Mouse (Mus musculus) forebrain, embryonic 11.5 days (tissue): ENCODE results near the gene Nck2. TPM values are rescaled to one million over a fixed set of nuclear protein-coding genes. Genes with fewer than 3 reads are reported as not detected.
"Not testable (repeated sequence)": the region's sequence is repeated elsewhere in the genome, so short reads cannot be mapped to it uniquely, and the experiment has no call there.

Experiments used
- ATAC-seq: fragments of 200-750 bp; cut with Nextera tagmentation; replicated peaks from 2 replicates; pipeline ENCODE4 v1.8.0; 2017; ENCODE audit warnings: moderate TSS enrichment; ENCODE audit not compliant: low FRiP score
- DNase-seq: peaks from one replicate; pipeline ENCODE4 v3.0.0-alpha.2; 2017; ENCODE audit warnings: low spot score
- H3K27ac ChIP-seq: fragments of 300-500 bp; sonication (generic); 2 replicates; pipeline ENCODE4 v1.5.1; 2014; ENCODE audit warnings: low read depth, low read length
- H3K27me3 ChIP-seq: fragments of 300-500 bp; sonication (generic); 2 replicates; pipeline ENCODE4 v1.6.1; 2014; ENCODE audit warnings: mild to moderate bottlenecking, low read length, mixed read lengths; ENCODE audit not compliant: control insufficient read depth, insufficient read depth
- H3K36me3 ChIP-seq: fragments of 300-500 bp; sonication (generic); 2 replicates; pipeline ENCODE4 v1.6.1; 2014; ENCODE audit warnings: mild to moderate bottlenecking, low read length, moderate library complexity, mixed read lengths; ENCODE audit not compliant: control insufficient read depth, insufficient read depth
- H3K4me1 ChIP-seq: fragments of 300-500 bp; sonication (generic); replicated peaks from 2 replicates; pipeline ENCODE4 v1.6.1; 2014; ENCODE audit warnings: low read length, mixed read lengths; ENCODE audit not compliant: control insufficient read depth, insufficient read depth
- H3K4me2 ChIP-seq: fragments of 300-500 bp; sonication (generic); 2 replicates; pipeline ENCODE4 v1.6.1; 2014; ENCODE audit warnings: low read depth, mild to moderate bottlenecking, low read length, moderate library complexity, mixed read lengths; ENCODE audit not compliant: severe bottlenecking
- H3K4me3 ChIP-seq: fragments of 300-500 bp; sonication (generic); 2 replicates; pipeline ENCODE4 v1.5.1; 2014; ENCODE audit warnings: low read depth, low read length
- H3K9ac ChIP-seq: fragments of 300-500 bp; sonication (generic); 2 replicates; pipeline ENCODE4 v1.6.1; 2014; ENCODE audit warnings: low read length
- H3K9me3 ChIP-seq: fragments of 300-500 bp; sonication (generic); 2 replicates; pipeline ENCODE4 v1.6.1; 2016; ENCODE audit warnings: low read length, mixed read lengths; ENCODE audit not compliant: control insufficient read depth
- WGBS: fragments of 180-500 bp; shearing (Covaris S2); extraction: QIAGEN DNeasy Blood & Tissue Kit; methylation state at CpG from one replicate; pipeline ENCODE4 v1.1.7; 2014; 5-methylcytosine and 5-hydroxymethylcytosine counted together
- polyA plus RNA-seq: library from polyadenylated mRNA; unstranded; fragments of >200 nt; fragmentation: Nextera tagmentation; extraction: Ambion mirVana; gene quantifications from 2 replicates; pipeline ENCODE4 v1.2.1, GENCODE M21; 2014

Nck2 gene
- polyA plus RNA-seq, 1 experiment from 2014 or later, result 37.8 TPM

GRCm38 (mm10) chr1:43521950-43522349 is 77.6 kb downstream of the Nck2 start:
- ATAC-seq (no peak), DNase-seq (no peak)
- Histone ChIP-seq H3K9me3 (no peaks in the 10 kb centered on the region), H3K27ac (no peak overlapping the region), H3K36me3 (no peaks in the 10 kb centered on the region), H3K4me1 (no peaks in the 10 kb centered on the region), H3K4me3 (no peak overlapping the region), H3K9ac (no peak overlapping the region), H3K27me3 (no peaks in the 10 kb centered on the region), H3K4me2 (no peak overlapping the region)
- 92% methylated on average over 4 of the region's 4 CpGs for WGBS

DNA sequence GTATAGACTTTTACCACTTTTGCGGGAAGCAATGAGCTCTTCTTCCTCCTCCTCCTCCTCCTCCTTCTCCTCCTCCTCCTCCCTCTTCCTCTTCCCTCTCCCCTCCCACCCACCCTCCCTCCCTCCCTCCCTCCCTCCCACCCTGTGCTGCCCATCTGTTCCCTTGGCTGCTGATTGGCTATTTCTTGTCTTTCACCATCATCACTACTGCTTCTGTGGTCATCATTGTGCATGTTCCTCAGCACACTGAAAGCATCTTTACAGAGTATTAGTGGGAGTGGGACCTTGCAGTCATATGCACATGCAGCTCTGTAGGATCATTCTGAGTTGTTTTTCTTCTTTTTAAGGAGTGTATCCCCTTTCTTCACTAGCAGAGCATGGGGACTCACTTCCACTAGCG is 78.6 kb downstream of the Nck2 start:
- Histone ChIP-seq H3K27ac (no peak overlapping the region), H3K9me3 (no peaks in the 10 kb centered on the region), H3K27me3 (no peaks in the 10 kb centered on the region), H3K4me2 (no peak overlapping the region), H3K9ac (no peak overlapping the region), H3K36me3 (no peaks in the 10 kb centered on the region), H3K4me3 (no peak overlapping the region), H3K4me1 (no peaks in the 10 kb centered on the region)
- WGBS, result 91% methylated on average over 2 of the region's 2 CpGs
- no peak for DNase-seq
- no peak for ATAC-seq

GRCm38 (mm10) chr1:43524332-43524731 is 80.0 kb downstream of the Nck2 start:
- Histone ChIP-seq H3K4me3 (no peak overlapping the region), H3K27me3 (no peaks in the 10 kb centered on the region), H3K4me1 (no peaks in the 10 kb centered on the region), H3K36me3 (no peaks in the 10 kb centered on the region), H3K27ac (no peak overlapping the region), H3K4me2 (no peak overlapping the region), H3K9me3 (no peaks in the 10 kb centered on the region), H3K9ac (no peak overlapping the region)
- ATAC-seq (no peak), DNase-seq (no peak)
- 94% methylated on average over 3 of the region's 3 CpGs for WGBS

- no peaks in the 10 kb centered on the region for H3K4me1 ChIP-seq
- 93% methylated on average over 2 of the region's 2 CpGs for WGBS
- no peak overlapping the region for H3K9ac ChIP-seq
- ATAC-seq (no peak), DNase-seq (no peak)
- no peaks in the 10 kb centered on the region for H3K36me3 ChIP-seq
- no peaks in the 10 kb centered on the region for H3K9me3 ChIP-seq
- H3K4me2 ChIP-seq, result no peak overlapping the region
- no peaks in the 10 kb centered on the region for H3K27me3 ChIP-seq
- no peak overlapping the region for H3K27ac ChIP-seq
- no peak overlapping the region for H3K4me3 ChIP-seq
These were observed 83.9 kb downstream of the Nck2 start for GRCm38 (mm10) chr1:43528275-43528674.

- H3K9me3 ChIP-seq, result no peaks in the 10 kb centered on the region
- H3K4me2 ChIP-seq, result no peak overlapping the region
- no peak overlapping the region for H3K4me3 ChIP-seq
- 94% methylated on average over 1 of the region's 1 CpGs for WGBS
- no peaks in the 10 kb centered on the region for H3K27me3 ChIP-seq
- H3K36me3 ChIP-seq, result no peaks in the 10 kb centered on the region
- DNase-seq, result no peak
- H3K9ac ChIP-seq, result no peak overlapping the region
- H3K27ac ChIP-seq, result no peak overlapping the region
- no peaks in the 10 kb centered on the region for H3K4me1 ChIP-seq
- ATAC-seq, result no peak
These were observed 84.7 kb downstream of the Nck2 start for GRCm38 (mm10) chr1:43529086-43529485.

DNA sequence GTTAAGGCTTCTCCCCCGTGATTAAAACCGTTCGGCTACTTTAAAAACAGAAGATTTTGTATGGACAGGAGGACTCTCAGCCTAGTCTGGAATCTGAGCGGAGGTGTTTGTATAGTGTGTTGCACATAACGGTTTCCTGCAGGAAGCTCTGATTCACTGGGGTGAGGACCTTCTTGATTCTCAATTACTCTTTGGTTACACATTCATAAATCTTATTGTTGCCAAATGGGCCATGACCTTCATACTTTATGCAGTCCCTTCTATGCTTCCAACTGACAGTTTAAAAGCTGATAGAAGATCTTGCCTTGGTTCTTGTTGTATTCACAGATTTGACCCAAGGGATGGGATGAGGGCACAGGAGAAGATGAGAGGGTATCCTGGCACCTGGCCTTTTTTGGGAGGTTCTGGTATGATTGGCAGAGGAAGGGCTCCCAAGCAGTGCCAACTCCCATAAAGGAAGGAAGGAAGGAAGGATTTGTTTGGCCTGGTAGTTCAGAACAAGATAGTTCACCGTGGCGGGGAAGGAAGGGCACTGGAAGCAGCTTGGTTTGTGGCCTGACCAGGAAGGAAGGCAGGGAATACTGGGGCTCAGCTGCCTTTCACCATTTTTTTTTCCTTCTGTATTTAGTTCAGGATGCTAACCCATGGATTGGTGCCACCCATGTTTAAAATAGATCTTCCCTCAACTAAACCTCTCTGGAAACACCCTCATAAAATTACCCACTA is 86.1 kb downstream of the Nck2 start:
- peaks cover 4% of the 10 kb centered on the region; the same call in 1 of the 2 replicates for H3K36me3 ChIP-seq
- H3K27me3 ChIP-seq, result no peaks in the 10 kb centered on the region
- H3K9me3 ChIP-seq, result no peaks in the 10 kb centered on the region
- ATAC-seq, result no peak
- WGBS, result 88% methylated on average over 7 of the region's 7 CpGs
- DNase-seq, result no peak
- no peaks in the 10 kb centered on the region for H3K4me1 ChIP-seq
- no peak overlapping the region for H3K9ac ChIP-seq
- no peak overlapping the region for H3K4me2 ChIP-seq
- H3K27ac ChIP-seq, result no peak overlapping the region
- H3K4me3 ChIP-seq, result no peak overlapping the region

DNA sequence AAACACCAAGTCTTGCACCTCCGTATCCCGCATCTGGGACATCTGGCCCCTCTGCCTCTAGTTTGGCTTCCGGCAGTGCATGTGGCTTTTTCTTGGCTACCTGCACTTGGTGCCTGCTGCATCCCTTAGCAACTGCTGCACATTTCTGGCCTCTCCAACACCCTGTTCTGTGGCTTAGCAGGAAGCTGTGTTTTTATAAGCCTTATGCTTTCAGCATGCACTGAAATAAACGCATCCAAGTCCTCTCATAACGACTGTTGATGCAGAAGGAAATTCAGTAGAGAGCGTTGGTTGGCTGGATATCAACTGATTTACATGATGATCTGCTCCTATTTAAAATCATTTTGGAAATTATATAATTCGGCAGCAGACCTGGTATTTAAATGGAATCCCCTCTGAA is 86.9 kb downstream of the Nck2 start:
- Histone ChIP-seq H3K27me3 (no peaks in the 10 kb centered on the region), H3K4me3 (no peak overlapping the region), H3K27ac (no peak overlapping the region), H3K4me1 (no peaks in the 10 kb centered on the region), H3K4me2 (no peak overlapping the region), H3K36me3 (peaks cover 4% of the 10 kb centered on the region; the same call in 1 of the 2 replicates), H3K9ac (no peak overlapping the region), H3K9me3 (no peaks in the 10 kb centered on the region)
- no peak for ATAC-seq
- no peak for DNase-seq
- 92% methylated on average over 7 of the region's 7 CpGs for WGBS

DNA sequence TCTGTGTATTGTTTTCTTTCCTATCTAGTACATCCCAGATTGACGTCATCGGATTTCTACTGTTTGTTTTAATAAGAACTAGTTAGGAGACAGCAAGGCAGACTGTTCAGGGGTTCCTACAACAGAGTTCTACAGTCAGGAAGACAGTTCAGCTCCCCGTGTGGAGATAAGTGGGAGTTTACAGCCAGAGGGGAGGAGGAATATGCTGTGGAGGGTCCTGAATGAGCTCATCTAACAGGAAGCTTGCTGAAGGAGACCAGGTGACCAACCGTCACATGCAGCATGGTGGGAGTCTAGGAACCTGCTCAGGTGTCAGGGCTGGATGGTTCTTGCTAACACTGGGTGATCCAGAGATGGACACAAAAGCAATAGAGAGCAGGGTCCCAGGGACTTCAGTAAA is 87.9 kb downstream of the Nck2 start:
- no peak overlapping the region for H3K27ac ChIP-seq
- no peaks in the 10 kb centered on the region for H3K9me3 ChIP-seq
- no peak overlapping the region for H3K4me2 ChIP-seq
- ATAC-seq (no peak), DNase-seq (no peak)
- 75% methylated on average over 4 of the region's 4 CpGs for WGBS
- peaks cover 4% of the 10 kb centered on the region; the same call in 1 of the 2 replicates for H3K36me3 ChIP-seq
- H3K27me3 ChIP-seq, result no peaks in the 10 kb centered on the region
- H3K4me3 ChIP-seq, result no peak overlapping the region
- H3K9ac ChIP-seq, result no peak overlapping the region
- no peaks in the 10 kb centered on the region for H3K4me1 ChIP-seq

GRCm38 (mm10) chr1:43533497-43533896 is 89.1 kb downstream of the Nck2 start:
- H3K36me3 ChIP-seq, ATAC-seq, H3K4me3 ChIP-seq, H3K9me3 ChIP-seq, H3K27ac ChIP-seq, H3K9ac ChIP-seq, H3K4me1 ChIP-seq, H3K27me3 ChIP-seq, H3K4me2 ChIP-seq, DNase-seq: not testable (repeated sequence)
- WGBS, result 98% methylated on average over 11 of the region's 11 CpGs
